Mouse (Mus musculus) spleen, adult 18-20 months (tissue): ENCODE measurements around the gene Kif3c.
A peak's percentile ranks its signal among the peaks of the same experiment; 100 is the strongest.
"Not testable (repeated sequence)": the region's sequence is repeated elsewhere in the genome, so short reads cannot be mapped to it uniquely, and the experiment has no call there.

ENCODE experiments used
- DNase-seq, 2 experiments: peaks; one replicate each; pipeline ENCODE4 v3.0.0; 2022; ENCODE audit warnings: mixed read lengths in 2 of 2

Gene Kif3c

GRCm38 (mm10) chr12:3370979-3371925 is 6.3 kb downstream of the Kif3c start:
- no peak for DNase-seq

DNA sequence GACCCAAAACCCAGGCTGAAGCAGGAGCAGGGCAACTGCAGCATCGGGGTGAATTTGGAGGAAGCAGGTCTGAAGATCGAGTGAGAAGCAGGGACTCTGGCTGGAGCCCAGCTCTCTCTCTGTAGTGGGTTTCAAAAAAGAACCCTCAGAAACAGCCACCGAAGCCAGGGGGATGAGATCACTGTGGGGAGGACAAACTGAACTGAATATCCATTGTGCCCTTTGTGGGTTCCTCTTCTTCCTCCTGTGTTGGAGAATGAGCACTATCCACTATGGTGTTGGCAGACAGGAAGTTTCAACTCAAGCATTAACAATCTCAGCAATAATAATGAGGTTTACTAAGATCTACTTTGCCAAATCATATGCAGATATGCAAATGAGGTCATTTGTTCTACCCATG is 7.1 kb downstream of the Kif3c start:
- no peak for DNase-seq

DNA sequence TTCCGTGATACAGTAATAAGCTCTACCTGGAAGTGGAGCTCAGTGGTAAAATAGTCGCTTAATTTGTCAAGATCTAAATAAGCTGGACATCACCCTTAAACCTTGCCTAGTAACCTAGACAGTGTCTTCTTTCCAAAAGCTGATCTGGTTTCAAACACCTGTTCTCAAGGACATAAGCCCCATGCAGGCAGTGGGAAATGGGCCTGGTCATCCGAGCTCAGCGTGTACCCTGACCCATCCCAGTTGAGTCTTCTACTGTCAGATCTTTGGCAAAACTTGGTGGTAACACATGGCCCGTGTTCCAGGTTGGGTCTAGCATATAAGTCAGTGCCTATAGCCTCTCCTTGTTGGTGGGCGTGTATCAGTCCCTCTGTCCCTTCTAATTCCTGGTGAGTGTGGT is 8.6 kb downstream of the Kif3c start:
- DNase-seq = no peak

DNA sequence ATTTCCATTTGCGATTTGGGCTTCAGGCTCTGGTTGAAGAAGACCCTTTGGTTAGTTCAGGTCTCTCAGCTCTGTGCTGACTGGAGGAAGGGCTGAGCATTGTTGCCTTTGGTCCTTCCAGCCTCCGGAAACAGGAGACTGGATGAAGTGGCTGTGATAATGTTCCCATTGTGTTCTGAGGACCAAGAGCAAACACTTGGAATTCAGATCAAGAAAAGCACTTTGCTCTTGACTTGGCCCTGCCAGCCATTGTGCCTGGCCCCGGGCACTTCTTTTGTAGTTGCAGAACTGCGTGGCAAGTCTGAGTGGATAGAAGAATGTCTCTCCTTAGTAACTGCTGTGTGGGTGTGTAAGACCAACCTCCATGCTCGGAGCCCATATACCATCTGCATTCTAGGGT is 9.6 kb downstream of the Kif3c start:
- DNase-seq = no peak

- DNase-seq = no peak
These were observed 12.3 kb downstream of the Kif3c start for GRCm38 (mm10) chr12:3377190-3377589.

DNA sequence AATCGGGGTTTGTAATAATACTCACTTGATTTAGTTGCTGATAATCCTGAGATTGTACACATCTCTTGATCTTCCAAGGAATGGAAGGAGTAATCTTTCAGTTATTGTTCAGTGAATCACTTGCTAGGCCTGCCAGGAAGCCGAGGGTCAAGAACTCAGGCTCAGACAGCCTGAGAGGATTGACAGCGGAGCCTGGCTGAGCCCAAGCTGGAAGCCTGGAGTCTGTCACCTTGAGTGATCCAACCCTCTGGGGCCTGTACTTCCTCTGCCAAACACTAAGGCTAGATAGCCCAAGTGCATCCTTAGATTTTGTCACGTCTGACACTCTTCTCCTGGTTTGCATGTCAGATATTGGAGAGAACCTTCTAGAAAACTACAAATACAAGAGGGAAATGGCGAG is 12.8 kb downstream of the Kif3c start:
- no peak for DNase-seq

GRCm38 (mm10) chr12:3384860-3385259 is 19.9 kb downstream of the Kif3c start:
- DNase-seq = no peak

GRCm38 (mm10) chr12:3385271-3385670 is 20.3 kb downstream of the Kif3c start:
- DNase-seq = no peak

DNA sequence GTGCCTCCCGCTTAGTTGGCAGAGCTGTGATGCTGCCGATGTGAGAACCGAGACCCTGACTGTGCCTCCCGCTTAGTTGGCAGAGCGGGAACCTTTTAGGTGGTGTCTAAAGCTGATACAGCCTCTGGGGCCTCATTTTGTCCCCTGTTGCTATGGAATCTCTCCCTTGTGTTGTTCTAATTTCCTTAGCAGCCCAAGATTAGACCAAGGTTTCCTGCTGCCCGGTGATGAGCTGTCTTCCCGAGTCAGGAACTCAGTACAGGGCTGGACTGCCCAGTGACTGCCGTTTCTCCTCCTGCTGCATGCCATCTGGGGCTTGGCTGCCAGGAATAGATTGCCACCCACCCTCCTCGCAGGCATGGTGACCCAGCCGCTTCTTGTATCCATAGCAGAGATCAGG is 21.0 kb downstream of the Kif3c start:
- no peak for DNase-seq

DNA sequence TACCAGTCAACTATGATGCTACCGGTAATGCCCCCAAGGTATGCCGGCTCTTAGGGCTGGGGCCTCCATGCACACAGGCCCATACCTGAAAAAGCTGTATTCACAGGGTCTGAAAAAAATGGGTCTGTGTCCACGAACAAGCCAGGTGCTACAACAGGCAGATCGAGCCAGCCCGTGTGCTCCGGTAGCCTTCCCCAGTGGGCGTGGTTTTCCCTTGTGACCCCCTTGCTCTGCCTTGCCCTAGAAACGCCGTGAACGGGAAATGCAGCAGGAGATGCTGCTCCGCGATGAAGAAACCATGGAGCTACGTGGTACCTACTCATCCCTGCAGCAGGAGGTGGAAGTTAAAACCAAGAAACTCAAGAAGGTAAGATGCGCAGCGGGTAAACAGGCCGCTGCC is 23.0 kb downstream of the Kif3c start:
- DNase-seq = no peak

DNA sequence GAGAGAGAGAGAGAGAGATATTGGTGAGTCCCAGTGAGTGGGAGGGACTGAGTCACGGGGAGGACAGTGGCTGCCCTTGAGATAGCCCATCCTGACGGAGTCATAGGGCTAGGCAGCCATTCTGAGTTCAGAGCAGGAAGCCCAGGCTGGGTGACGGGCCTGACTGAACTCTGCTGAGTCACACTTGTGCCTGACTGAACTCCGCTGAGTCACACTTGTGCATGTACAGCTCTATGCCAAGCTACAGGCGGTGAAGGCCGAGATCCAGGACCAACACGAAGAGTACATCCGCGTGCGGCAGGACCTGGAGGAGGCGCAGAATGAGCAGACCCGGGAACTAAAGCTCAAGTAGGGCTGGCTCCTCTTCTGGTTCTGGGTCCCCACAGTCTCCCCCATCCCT is 24.5 kb downstream of the Kif3c start:
- DNase-seq = no peak

DNA sequence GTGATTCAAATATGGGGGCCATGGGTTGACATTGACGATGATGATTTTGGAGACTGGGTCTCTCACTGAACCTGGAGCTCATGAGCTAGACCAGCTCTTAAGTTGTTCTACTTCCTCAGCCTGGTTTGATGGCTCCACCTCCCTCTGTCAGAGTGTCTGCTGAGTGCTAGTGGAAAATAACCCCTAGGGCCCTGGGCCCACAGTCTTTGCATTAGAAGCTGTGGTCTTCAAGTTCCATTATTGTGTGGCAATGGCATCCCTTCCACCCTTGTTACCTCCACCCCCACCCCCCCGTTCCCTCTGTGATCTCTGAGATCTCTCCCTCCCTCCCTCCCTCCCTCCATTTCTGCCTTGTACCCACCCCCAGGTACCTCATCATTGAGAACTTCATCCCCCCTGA is 25.1 kb downstream of the Kif3c start:
- no peak for DNase-seq

- peak; percentile 53 to 62 for DNase-seq
These were observed 25.8 kb downstream of the Kif3c start for GRCm38 (mm10) chr12:3390577-3391262.

- DNase-seq = no peak
These were observed 26.3 kb downstream of the Kif3c start for GRCm38 (mm10) chr12:3391276-3391675.

DNA sequence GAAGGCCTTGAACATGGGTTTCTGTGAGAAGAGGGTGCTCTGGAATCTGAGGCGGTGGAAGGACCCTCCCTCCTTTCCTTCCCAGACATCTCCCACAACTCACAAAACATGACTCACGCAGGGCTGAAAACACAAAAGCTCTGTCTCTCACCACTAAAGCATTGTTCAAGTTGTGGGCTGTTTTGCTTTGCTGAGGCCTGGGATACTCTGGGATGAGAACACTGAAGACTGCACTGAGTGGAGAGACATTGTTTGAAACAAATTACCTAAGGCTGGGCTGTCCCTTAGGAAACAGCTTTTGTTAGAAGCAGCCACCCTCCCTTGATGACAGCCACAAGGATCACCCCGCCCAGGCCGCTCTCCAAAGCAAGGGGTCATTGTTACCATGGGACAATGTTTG is 28.2 kb downstream of the Kif3c start:
- DNase-seq = no peak

DNA sequence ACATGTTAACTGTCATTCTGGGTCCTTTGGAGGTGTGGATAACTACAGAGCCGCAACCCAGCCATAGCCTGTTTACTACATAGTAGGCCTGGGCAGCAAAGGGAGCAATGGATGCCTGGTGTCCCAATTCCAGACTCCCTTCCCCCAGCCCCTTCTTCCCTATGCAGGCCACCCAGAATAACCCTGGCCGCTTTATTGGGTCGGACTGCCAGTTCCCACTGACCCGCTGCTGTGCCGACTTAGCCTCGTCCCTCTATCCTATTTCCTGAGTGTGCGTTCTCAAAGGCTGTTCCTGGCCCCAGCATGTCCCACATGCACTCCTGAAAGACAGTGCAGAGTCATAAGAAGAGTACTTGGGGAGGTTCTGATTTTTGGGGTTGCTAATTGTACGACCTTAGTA is 32.0 kb downstream of the Kif3c start:
- no peak for DNase-seq

DNA sequence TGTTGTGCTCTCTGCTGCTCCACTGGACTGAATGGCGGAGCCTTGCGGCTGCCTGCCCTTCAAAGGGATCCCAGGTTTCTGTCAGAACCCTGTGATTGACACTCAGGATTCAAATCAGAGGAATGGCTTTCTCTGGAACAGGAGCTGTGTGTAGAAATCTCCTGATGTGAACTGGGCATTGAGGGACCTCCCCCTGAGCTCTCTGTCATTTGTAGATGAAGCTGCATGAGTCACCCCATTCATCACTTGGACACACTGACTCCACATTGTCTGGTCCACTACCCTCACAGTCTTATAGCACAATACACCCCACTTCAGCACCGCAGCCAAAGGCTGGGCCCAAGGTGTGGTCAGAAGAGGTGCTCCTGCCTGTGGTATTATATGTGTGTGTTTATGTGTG is 40.7 kb downstream of the Kif3c start:
- DNase-seq = not testable (repeated sequence)

DNA sequence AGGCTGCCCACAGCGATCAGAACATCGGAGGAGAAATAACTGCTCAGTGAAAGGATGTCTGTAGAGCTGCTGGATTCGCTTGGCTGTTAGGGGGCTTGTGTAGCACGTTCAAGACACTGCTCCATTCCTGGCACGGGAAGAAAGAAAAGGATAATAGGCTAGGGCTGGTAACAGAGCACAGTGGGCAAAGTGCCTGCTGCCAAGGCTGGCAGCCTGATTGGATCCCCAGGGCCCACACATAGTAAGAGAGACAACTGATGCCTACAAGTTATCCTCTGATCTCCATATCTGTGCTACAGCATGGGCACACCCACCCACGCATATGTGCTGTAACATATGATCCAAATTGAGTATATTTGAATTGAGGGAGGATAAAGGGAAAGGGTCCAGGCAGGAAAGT is 41.7 kb downstream of the Kif3c start:
- DNase-seq = no peak

DNA sequence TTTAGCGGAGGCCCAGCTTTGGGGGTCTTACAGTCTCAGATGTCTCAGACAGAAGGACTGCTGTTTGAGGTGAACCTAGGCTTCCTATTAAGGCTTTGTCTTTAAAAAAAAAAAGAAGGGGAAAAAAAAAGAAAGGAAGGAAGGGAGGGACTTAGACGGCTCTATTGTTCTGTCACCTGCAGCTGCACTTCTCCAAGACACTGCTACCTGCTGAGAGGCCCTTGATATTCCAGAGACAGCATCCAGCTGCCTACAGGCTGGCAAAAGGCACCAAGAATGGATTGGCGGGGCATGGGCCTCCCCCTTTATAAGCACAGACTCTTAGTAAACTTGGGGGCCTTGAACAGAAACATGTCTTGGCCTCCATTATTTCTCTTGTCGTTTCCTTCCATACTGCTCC is 50.0 kb downstream of the Kif3c start:
- no peak for DNase-seq

DNA sequence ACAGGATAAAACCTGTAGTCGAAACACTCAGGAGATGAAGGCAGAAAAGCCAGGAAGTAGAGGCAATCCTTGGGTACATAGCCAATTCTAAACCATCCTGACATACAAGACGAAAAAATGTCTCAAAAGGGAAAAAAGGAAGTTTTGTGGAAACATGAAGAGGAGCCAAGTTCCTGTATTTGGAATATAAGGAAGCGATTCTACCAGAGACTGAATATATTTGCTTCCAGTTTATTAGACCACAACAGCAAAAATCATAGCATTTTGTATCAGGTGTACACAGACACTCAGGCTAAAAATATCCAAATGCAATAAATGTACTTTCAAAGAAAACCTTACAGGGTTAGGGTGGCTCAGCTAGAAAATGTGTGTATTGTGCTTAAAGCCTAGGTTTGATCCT is 53.8 kb downstream of the Kif3c start:
- DNase-seq = no peak

DNA sequence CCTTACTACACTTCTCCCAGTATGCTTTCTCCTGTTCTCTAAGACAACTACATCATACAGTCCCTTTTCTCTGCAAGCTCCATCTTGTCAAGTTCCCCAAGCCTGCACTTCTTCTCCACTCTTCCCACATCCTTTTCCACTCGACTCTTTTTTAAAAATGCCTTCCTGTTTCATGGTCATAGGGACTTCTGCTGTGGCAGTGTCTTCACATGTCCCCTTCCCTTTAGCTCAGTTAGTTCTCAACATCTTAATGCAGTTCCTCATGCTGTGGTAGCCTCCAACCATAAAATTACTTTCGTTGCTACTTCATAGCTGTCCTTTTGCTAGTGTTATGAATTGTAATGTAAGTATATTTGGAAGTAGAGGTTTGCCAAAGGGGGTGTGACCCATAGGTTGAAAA is 55.6 kb downstream of the Kif3c start:
- DNase-seq = no peak

- DNase-seq = no peak
These were observed 57.9 kb downstream of the Kif3c start for GRCm38 (mm10) chr12:3422786-3423185.

GRCm38 (mm10) chr12:3424179-3424578 is 59.2 kb downstream of the Kif3c start:
- no peak for DNase-seq
